Mouse (Mus musculus) kidney, adult 2 months (tissue): ENCODE results near the gene Rbfox1. TPM values are rescaled to one million over a fixed set of nuclear protein-coding genes. Genes with fewer than 3 reads are reported as not detected.

Experiments
- DNase-seq: peaks from one replicate; pipeline ENCODE4 v3.0.0; 2021
- H3K27ac ChIP-seq: fragments of 200-500 bp; 2 replicates; pipeline ENCODE4 v1.5.1; 2012; ENCODE audit warnings: low read depth, low read length, control low read depth, inconsistent platforms; ENCODE audit not compliant: insufficient read depth
- H3K27me3 ChIP-seq: fragments of 200-500 bp; replicated peaks from 2 replicates; pipeline ENCODE4 v1.6.1; 2012; ENCODE audit warnings: mild to moderate bottlenecking, moderate library complexity, low read length, inconsistent platforms; ENCODE audit not compliant: control insufficient read depth, insufficient read depth
- H3K36me3 ChIP-seq: fragments of 200-500 bp; 2 replicates; pipeline ENCODE4 v1.6.1; 2012; ENCODE audit warnings: mild to moderate bottlenecking, moderate library complexity, low read length, inconsistent platforms; ENCODE audit not compliant: control insufficient read depth, insufficient read depth
- H3K4me1 ChIP-seq: fragments of 200-500 bp; 2 replicates; pipeline ENCODE4 v1.6.1; 2011; ENCODE audit warnings: low read length; ENCODE audit not compliant: control insufficient read depth, insufficient read depth
- H3K4me3 ChIP-seq: fragments of 200-500 bp; 2 replicates; pipeline ENCODE4 v1.5.1; 2011; ENCODE audit warnings: mild to moderate bottlenecking, low read depth, low read length, control low read depth; ENCODE audit not compliant: insufficient read depth
- CTCF ChIP-seq: fragments of 200-500 bp; conservative IDR thresholded peaks from 2 replicates; pipeline ENCODE4 v1.5.1; 2011; ENCODE audit warnings: low read depth, mild to moderate bottlenecking, control low read depth, low read length, moderate library complexity, mixed read lengths; ENCODE audit not compliant: insufficient read depth, insufficient read length
- POLR2A ChIP-seq: fragments of 200-500 bp; IDR thresholded peaks from one replicate; pipeline ENCODE4 v1.6.1; 2011; ENCODE audit warnings: low read depth, low read length, control low read depth
- WGBS: fragments of 180-500 bp; shearing (Covaris S2); methylation state at CpG from one replicate; pipeline ENCODE4 v1.1.7; 2018; 5-methylcytosine and 5-hydroxymethylcytosine counted together
- polyA plus RNA-seq: library from polyadenylated mRNA; depleted of rRNA; stranded (reverse); fragments of >200 nt; gene quantifications from 2 replicates; pipeline ENCODE4 v1.2.3, GENCODE M21; 2012

Rbfox1 gene
- polyA plus RNA-seq, 1 experiment = 4.2 TPM

DNA sequence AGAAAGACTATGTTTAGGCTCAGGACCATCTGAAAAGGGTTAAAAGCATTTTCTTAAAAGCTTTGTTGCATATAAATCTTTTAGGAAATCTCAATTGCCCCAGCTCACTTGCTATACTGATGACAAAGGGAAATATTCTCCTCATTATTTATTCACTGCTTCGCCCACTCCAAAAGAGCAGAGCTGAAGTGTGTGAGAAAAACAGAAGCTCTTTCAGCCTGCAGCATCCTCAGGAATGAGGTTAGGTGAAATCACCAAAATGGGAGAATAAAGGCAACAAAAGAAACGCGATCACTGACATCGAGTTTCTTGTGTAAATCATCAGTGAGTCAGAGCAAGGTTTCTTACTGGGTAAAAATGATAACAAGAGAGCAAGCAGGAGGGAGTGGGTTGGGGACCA lies 1469.0 kb downstream of the Rbfox1 start:
- Histone ChIP-seq H3K27ac (no peak overlapping the region), H3K27me3 (no peaks in the 10 kb centered on the region), H3K4me1 (no peaks in the 10 kb centered on the region), H3K4me3 (no peak overlapping the region), H3K36me3 (no peaks in the 10 kb centered on the region)
- TF ChIP-seq POLR2A (no peak), CTCF (no peak)
- no peak for DNase-seq
- 69% methylated on average over 4 of the region's 4 CpGs for WGBS

DNA sequence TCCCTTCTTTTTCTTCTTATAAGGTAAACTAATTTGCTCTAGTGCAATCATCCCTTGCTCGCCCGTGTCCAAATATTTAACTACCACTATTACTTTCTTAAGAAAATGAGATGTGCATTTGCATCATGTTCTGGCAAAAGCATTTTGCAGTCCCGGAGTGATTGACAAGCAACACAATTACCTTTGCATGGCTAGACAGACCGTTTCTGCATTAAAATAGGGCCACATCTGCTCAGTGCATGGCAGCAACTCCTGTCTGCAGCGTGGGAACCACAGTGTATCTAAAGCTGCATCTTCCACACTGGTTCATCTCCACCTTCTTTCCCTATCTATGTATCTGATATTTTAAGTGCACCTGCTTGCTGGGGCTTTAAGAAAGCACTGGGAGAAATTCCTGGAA lies 1473.9 kb downstream of the Rbfox1 start:
- Histone ChIP-seq H3K4me3 (no peak overlapping the region), H3K36me3 (no peaks in the 10 kb centered on the region), H3K4me1 (no peaks in the 10 kb centered on the region), H3K27me3 (no peaks in the 10 kb centered on the region), H3K27ac (no peak overlapping the region)
- 87% methylated on average over 5 of the region's 5 CpGs for WGBS
- TF ChIP-seq POLR2A (no peak), CTCF (no peak)
- DNase-seq = no peak

DNA sequence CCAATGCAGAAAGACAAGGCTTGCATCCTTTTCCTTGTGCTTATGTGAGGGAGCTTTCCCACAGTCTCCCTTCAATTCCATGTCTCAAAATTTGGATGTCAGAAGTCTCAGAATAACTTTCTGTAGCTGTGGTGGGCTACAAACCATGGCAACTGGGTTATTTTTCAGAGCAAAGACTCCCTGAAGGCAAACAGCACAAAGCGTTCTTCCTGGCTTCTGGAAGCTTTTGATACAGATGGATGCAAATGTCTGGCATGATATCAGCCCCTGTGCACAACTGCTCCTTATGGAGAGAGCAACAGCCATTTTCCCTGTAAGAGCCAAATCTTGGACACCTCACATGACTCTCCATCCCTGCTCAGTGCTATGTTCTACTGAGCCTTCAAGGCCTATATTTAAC lies 1475.6 kb downstream of the Rbfox1 start:
- no peaks in the 10 kb centered on the region for H3K4me1 ChIP-seq
- H3K27me3 ChIP-seq = no peaks in the 10 kb centered on the region
- TF ChIP-seq POLR2A (no peak), CTCF (no peak)
- no peaks in the 10 kb centered on the region for H3K36me3 ChIP-seq
- no peak for DNase-seq
- no peak overlapping the region for H3K27ac ChIP-seq
- H3K4me3 ChIP-seq = no peak overlapping the region
- WGBS = 97% methylated on average over 1 of the region's 1 CpGs

DNA sequence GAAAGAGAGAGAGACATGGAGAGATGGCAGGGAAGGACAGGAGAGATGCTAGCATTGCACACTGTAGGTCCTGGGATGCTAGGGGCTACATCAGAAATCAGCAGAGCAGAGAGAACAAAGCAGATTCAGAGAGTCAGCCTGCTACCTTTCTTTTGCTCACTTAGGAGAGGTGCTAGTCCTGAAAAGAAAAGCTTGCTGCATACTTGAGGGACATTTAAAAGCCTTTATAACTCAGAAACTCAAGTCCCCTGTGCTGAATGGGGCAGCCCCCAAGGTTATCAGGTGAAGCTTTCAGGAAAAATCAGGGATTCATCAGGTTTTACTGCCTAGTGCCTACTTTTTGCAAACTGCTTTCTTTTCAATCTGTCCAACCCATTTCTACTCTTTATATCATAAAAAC lies 1480.7 kb downstream of the Rbfox1 start:
- DNase-seq = no peak
- no peak overlapping the region for H3K4me3 ChIP-seq
- TF ChIP-seq CTCF (no peak), POLR2A (no peak)
- no peaks in the 10 kb centered on the region for H3K36me3 ChIP-seq
- no peaks in the 10 kb centered on the region for H3K4me1 ChIP-seq
- H3K27me3 ChIP-seq = no peaks in the 10 kb centered on the region
- H3K27ac ChIP-seq = no peak overlapping the region

DNA sequence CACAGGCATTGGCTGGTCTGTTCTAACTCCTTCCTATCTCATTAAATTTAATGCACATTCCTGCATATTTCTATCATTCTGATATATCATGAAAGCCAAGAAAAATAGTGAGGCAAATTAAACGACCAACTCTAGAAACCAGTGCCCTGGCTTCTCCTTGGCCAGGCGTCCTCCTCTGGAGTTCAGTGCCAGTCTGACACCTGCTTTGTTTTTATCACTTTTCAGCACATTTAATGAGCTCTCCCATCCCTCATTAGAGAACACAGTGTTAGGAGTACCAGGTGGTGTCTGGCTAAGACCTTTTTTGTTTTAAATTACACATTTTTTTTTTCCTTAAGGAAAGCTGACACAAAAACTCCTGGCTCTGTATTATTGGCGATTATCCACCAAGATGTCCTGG lies 1489.0 kb downstream of the Rbfox1 start:
- no peaks in the 10 kb centered on the region for H3K4me1 ChIP-seq
- 60% methylated on average over 3 of the region's 3 CpGs for WGBS
- H3K4me3 ChIP-seq = no peak overlapping the region
- no peak overlapping the region for H3K27ac ChIP-seq
- no peaks in the 10 kb centered on the region for H3K27me3 ChIP-seq
- TF ChIP-seq CTCF (no peak), POLR2A (no peak)
- no peaks in the 10 kb centered on the region for H3K36me3 ChIP-seq
- DNase-seq = no peak

DNA sequence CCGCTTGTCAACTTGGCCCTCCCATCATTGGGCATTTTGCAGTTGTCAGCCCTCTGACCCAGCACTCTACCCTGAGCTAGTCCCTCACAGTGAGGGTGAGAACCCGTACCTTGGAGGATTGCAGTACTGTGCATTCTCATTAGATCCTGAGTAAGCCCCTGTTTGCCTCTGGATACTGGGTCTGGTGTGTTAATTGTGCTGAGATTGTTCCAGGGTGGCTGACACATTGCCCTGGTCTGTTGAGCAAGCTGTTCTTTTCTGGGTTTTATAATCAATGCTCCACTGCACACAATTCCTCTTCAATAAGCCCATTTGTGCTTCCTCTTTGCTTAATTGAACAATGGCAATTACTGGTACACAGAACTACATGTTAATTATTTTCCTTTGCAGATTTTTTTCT lies 1489.5 kb downstream of the Rbfox1 start:
- TF ChIP-seq POLR2A (no peak), CTCF (no peak)
- H3K27ac ChIP-seq = no peak overlapping the region
- 46% methylated on average over 2 of the region's 2 CpGs for WGBS
- H3K36me3 ChIP-seq = no peaks in the 10 kb centered on the region
- no peaks in the 10 kb centered on the region for H3K4me1 ChIP-seq
- DNase-seq = no peak
- no peaks in the 10 kb centered on the region for H3K27me3 ChIP-seq
- H3K4me3 ChIP-seq = no peak overlapping the region

DNA sequence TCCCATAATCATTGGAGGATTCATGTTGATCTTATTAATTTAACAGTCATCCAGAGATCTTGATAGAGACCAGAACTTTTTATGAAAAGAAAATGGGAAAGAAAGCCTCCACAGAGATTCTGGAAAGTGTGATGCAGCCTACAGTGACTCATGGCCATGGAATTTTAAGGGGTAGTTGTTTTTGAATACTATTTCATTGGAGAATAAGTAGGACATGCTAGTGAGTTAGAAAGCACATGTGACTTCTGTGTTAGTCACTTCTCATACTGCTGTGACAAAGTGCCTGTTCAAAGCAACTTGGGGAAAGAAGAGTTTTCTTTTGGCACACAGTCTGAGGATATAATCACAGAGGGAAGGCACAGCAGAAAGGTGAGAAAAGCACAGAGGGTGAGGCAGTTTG lies 1510.9 kb downstream of the Rbfox1 start:
- H3K4me1 ChIP-seq = no peaks in the 10 kb centered on the region
- no peaks in the 10 kb centered on the region for H3K27me3 ChIP-seq
- H3K36me3 ChIP-seq = no peaks in the 10 kb centered on the region
- no peak for TF ChIP-seq POLR2A
- no peak for DNase-seq
- H3K4me3 ChIP-seq = no peak overlapping the region
- H3K27ac ChIP-seq = no peak overlapping the region

DNA sequence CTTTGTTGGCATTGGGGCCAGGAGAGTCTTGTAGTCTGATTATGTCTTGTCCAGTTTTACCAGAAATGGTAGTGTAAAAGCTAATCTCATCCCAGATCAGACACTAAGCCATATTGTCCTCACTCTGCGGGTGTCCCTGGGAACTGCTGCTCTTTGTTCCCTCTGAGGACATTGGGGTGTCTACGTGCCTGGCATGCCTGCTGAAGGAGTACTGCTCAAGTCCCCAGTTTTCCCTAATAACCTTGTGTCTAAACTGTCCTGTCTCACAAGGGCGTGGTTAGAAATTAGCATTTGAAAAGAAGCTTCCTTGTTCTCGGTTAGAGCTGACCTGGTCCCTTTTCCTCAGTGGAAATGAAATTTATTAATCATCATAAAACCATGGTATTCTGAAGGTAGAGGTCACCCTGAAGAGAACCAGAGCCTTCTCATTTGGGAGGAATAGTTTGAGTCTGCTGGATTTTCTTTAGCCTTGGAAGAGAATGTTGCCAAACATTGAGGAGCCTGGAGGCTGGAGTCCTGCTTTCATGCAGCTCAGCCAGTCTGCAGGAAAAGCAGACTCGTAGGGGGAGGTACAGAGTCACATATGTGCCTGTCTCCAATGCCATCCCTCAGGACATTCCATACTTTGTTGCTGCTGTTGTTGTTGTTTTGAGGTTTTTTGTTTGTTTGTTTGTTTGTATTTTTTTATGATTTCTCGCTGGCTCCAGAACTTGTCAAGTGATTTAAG lies 1519.8 kb downstream of the Rbfox1 start:
- Histone ChIP-seq H3K4me3 (no peak overlapping the region), H3K27ac (no peak overlapping the region), H3K27me3 (no peaks in the 10 kb centered on the region), H3K36me3 (no peaks in the 10 kb centered on the region), H3K4me1 (no peaks in the 10 kb centered on the region)
- DNase-seq = no peak
- TF ChIP-seq CTCF (no peak), POLR2A (no peak)
- 71% methylated on average over 6 of the region's 6 CpGs for WGBS
